ENCODE assay signal across 31 mouse cellular contexts in the genomic region with DNA sequence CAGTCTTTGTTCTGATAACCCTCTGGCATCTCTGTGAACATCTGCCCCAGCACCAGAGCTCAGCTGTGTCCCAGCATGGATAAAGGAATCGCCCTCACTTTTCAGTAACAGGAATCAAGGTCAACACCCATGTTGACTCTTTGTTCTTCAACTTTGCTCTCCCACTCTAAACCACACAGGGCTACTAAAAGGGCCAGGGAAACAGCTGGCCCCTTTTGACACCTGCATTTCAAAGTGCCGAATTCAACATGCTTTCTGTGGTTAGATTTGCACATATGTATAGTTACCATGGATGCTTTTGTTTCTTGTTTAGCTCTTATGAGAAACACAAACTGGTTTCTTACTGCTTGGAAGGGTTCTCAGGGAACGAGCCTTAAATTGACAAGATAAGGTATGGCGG. TPM values are rescaled to one million over a fixed set of nuclear protein-coding genes. Genes with fewer than 3 reads are reported as not detected.
DNase-seq lines count a peak whose midpoint lies in the region; ATAC-seq and TF ChIP-seq lines count a peak whose summit lies in the region.
"Had no signal": no experiment of that assay in that cellular context is flagged by ENCODE, and none has a peak within 500 bp of the region (broad histone marks: within the 10 kb centered on the region; RNA-seq: fewer than 3 reads in every experiment).

No protein-coding gene starts in this region.

- no peaks in the 10 kb centered on the region for H3K4me1 ChIP-seq in heart, postnatal 0 days (ENCODE audit: control insufficient read depth, insufficient read depth)
- no peaks in the 10 kb centered on the region for H3K4me1 ChIP-seq in heart, embryonic 11.5 days (ENCODE audit: control insufficient read depth, insufficient read depth, low read length)
- H3K4me1 ChIP-seq: embryonic facial prominence, embryonic 13.5 days; forebrain, embryonic 10.5 days; forebrain, embryonic 13.5 days; heart, embryonic 13.5 days; hindbrain, embryonic 10.5 days; hindbrain, embryonic 13.5 days had no signal

- no peaks in the 10 kb centered on the region for H3K36me3 ChIP-seq in heart, postnatal 0 days (replicated peaks; ENCODE audit: control insufficient read depth, insufficient read depth, low read length)
- H3K36me3 ChIP-seq in heart, embryonic 11.5 days (ENCODE audit: control insufficient read depth, insufficient read depth, low read length), result no peaks in the 10 kb centered on the region
- H3K36me3 ChIP-seq: embryonic facial prominence, embryonic 10.5 days; embryonic facial prominence, embryonic 13.5 days; forebrain, embryonic 10.5 days; G1E; heart, embryonic 13.5 days; hindbrain, embryonic 10.5 days; hindbrain, embryonic 13.5 days had no signal

- no peak overlapping the region for H3K9ac ChIP-seq in heart, postnatal 0 days (replicated peaks; ENCODE audit: low read depth, low read length)
- no peak overlapping the region for H3K9ac ChIP-seq in heart, embryonic 11.5 days (ENCODE audit: low read depth, low read length)
- H3K9ac ChIP-seq: embryonic facial prominence, embryonic 13.5 days; forebrain, embryonic 13.5 days; heart, embryonic 13.5 days; hindbrain, embryonic 13.5 days had no signal

- no peak for TF ChIP-seq CTCF in heart, postnatal 0 days (IDR thresholded peaks at IDR 0.05; ENCODE audit: low read depth)

- peak overlapping the region; percentile 59; the same call in 1 of the 2 replicates for H3K27ac ChIP-seq in heart, postnatal 0 days (ENCODE audit: low read depth)
- H3K27ac ChIP-seq in heart, embryonic 11.5 days (ENCODE audit: low read depth, low read length), result no peak overlapping the region
- H3K27ac ChIP-seq: embryonic facial prominence, embryonic 10.5 days; embryonic facial prominence, embryonic 13.5 days; forebrain, embryonic 10.5 days; forebrain, embryonic 13.5 days; gastrocnemius, adult 2 months; heart, embryonic 13.5 days; hindbrain, embryonic 10.5 days; hindbrain, embryonic 13.5 days had no signal

- no peak for TF ChIP-seq EP300 in heart, postnatal 0 days (IDR thresholded peaks at IDR 0.05; ENCODE audit: low read depth)

- ATAC-seq in heart, postnatal 0 days (ENCODE audit: insufficient read depth, low read depth), result no peak
- no peak for ATAC-seq in heart, embryonic 11.5 days (replicated peaks; ENCODE audit: insufficient number of reproducible peaks, low FRiP score, low TSS enrichment)
- ATAC-seq: activated CD4-positive, CD25-positive, alpha-beta regulatory T cell, adult 4 months; forebrain, embryonic 13.5 days; forebrain, embryonic 16.5 days; hindbrain, embryonic 16.5 days; Patski had no signal

- no peak overlapping the region for H3K4me3 ChIP-seq in heart, postnatal 0 days (ENCODE audit: low read depth, low read length)
- H3K4me3 ChIP-seq in heart, embryonic 11.5 days (ENCODE audit: low read depth, low read length), result no peak overlapping the region
- H3K4me3 ChIP-seq: embryonic facial prominence, embryonic 10.5 days; embryonic facial prominence, embryonic 13.5 days; erythroblast, embryonic 14.5 days; forebrain, embryonic 10.5 days; forebrain, embryonic 13.5 days; gastrocnemius, adult 2 months; heart, embryonic 13.5 days; hindbrain, embryonic 10.5 days; hindbrain, embryonic 13.5 days had no signal

- no peak for DNase-seq in heart, postnatal 0 days (ENCODE audit: low spot score)
- peak; percentile 93 for DNase-seq in thymus, postnatal 0 days (ENCODE audit: low spot score)
- DNase-seq in thymus, postnatal 25 days, result peak; percentile 54
- no peak for DNase-seq in layer of hippocampus, postnatal 25 days (ENCODE audit: extremely low spot score in 1 of 2, low spot score in 1 of 2)
- DNase-seq in urinary bladder, adult 18-20 months (ENCODE audit: low spot score in 2 of 2), result no peak
- no peak for DNase-seq in lung, postnatal 4 days
- DNase-seq: adrenal gland, adult 8-10 months; adrenal gland, postnatal 25 days; B cell, adult 2 months; cerebellum, adult 11-12 months; cerebellum, adult 8-10 months; cerebellum, postnatal 36 days; embryo, embryonic 11 days; gastrocnemius, adult 2 months; gastrocnemius, postnatal 14 days; heart, adult 18-20 months had no signal

- WGBS in heart, postnatal 0 days, result 62% methylated on average over 4 of the region's 4 CpGs
- 75% methylated on average over 4 of the region's 4 CpGs for WGBS in heart, embryonic 11.5 days (ENCODE audit: insufficient replicate concordance)

- H3K9me3 ChIP-seq in heart, postnatal 0 days (replicated peaks; ENCODE audit: control insufficient read depth, low read length), result no peaks in the 10 kb centered on the region
- no peaks in the 10 kb centered on the region for H3K9me3 ChIP-seq in heart, embryonic 11.5 days (replicated peaks; ENCODE audit: control insufficient read depth, low read length)
- H3K9me3 ChIP-seq: embryonic facial prominence, embryonic 10.5 days; embryonic facial prominence, embryonic 13.5 days; forebrain, embryonic 10.5 days; forebrain, embryonic 13.5 days; G1E; heart, embryonic 13.5 days; hindbrain, embryonic 10.5 days; hindbrain, embryonic 13.5 days had no signal

- no peak overlapping the region for H3K4me2 ChIP-seq in heart, postnatal 0 days (ENCODE audit: low read depth, low read length)
- no peak overlapping the region for H3K4me2 ChIP-seq in heart, embryonic 11.5 days
- H3K4me2 ChIP-seq: embryonic facial prominence, embryonic 13.5 days; forebrain, embryonic 13.5 days; heart, embryonic 13.5 days; hindbrain, embryonic 13.5 days had no signal

- H3K27me3 ChIP-seq in heart, postnatal 0 days (ENCODE audit: control insufficient read depth, insufficient read depth, low read length), result no peaks in the 10 kb centered on the region
- H3K27me3 ChIP-seq in heart, embryonic 11.5 days (ENCODE audit: control insufficient read depth, insufficient read depth, low read length), result no peaks in the 10 kb centered on the region
- H3K27me3 ChIP-seq: CH12.LX; embryonic facial prominence, embryonic 13.5 days; forebrain, embryonic 13.5 days; heart, embryonic 13.5 days; Patski had no signal

RNA-seq across cellular contexts. Expression of a gene that starts 8.8 kb away (rescaled TPM):
- total RNA-seq in heart, postnatal 0 days (2014; rRNA removed; ENCODE audit: low replicate concordance), result 136 and 245 TPM in 2 replicates
- polyA plus RNA-seq in heart, postnatal 0 days (2015; fragmentation: Nextera tagmentation; extraction: Ambion mirVana), result 300 and 313 TPM in 2 replicates
- polyA plus RNA-seq in heart, embryonic 11.5 days (2014; fragmentation: Nextera tagmentation; extraction: Ambion mirVana), result 112 and 113 TPM in 2 replicates
- polyA plus RNA-seq in thymus, postnatal 0 days (2015; fragmentation: Nextera tagmentation; extraction: Ambion mirVana), result 146 and 165 TPM in 2 replicates
- total RNA-seq in layer of hippocampus, postnatal 25 days (2021), result 10 to 100 TPM; 45.9 to 49.5 TPM

Comparison
In these comparisons a context has a peak if more than half of its experiments do, and no peak if none do; other contexts are left out.
1. DNase-seq: peak in thymus, postnatal 0 days (single experiment) and thymus, postnatal 25 days (single experiment); none in heart, postnatal 0 days (single experiment), layer of hippocampus, postnatal 25 days (0 of 2), urinary bladder, adult 18-20 months (0 of 2) and lung, postnatal 4 days (0 of 2).